Mouse (Mus musculus) forebrain, embryonic 14.5 days (tissue): Measurements from ENCODE around the gene Gramd1c. TPM values are rescaled to one million over a fixed set of nuclear protein-coding genes. Genes with fewer than 3 reads are reported as not detected.

Source experiments
- ATAC-seq: fragments of 200-750 bp; cut with Nextera tagmentation; 2 replicates; pipeline ENCODE4 v1.8.0; 2017; ENCODE audit warnings: mild to moderate bottlenecking, moderate library complexity
- DNase-seq: peaks from one replicate; pipeline ENCODE4 v3.0.0-alpha.2; 2015; ENCODE audit warnings: low spot score
- H3K27ac ChIP-seq: fragments of 300-500 bp; sonication (generic); 2 replicates; pipeline ENCODE4 v1.5.1; 2014; ENCODE audit warnings: low read depth, mild to moderate bottlenecking, control low read depth, low read length, moderate library complexity
- H3K27me3 ChIP-seq: fragments of 300-500 bp; sonication (generic); replicated peaks from 2 replicates; pipeline ENCODE4 v1.6.1; 2014; ENCODE audit warnings: low read length, control low read depth, mixed read lengths; ENCODE audit not compliant: control insufficient read depth, insufficient read depth
- H3K36me3 ChIP-seq: fragments of 300-500 bp; sonication (generic); 2 replicates; pipeline ENCODE4 v1.6.1; 2014; ENCODE audit warnings: low read length, control low read depth; ENCODE audit not compliant: control insufficient read depth, insufficient read depth
- H3K4me1 ChIP-seq: fragments of 300-500 bp; sonication (generic); 2 replicates; pipeline ENCODE4 v1.6.1; 2014; ENCODE audit warnings: antibody characterized with exemption, low read length, control low read depth; ENCODE audit not compliant: control insufficient read depth, insufficient read depth
- H3K4me2 ChIP-seq: fragments of 300-500 bp; sonication (generic); 2 replicates; pipeline ENCODE4 v1.6.1; 2014; ENCODE audit warnings: mild to moderate bottlenecking, control low read depth, low read length
- H3K4me3 ChIP-seq: fragments of 300-500 bp; sonication (generic); 2 replicates; pipeline ENCODE4 v1.5.1; 2014; ENCODE audit warnings: low read depth, low read length, control low read depth
- H3K9ac ChIP-seq: fragments of 300-500 bp; sonication (generic); 2 replicates; pipeline ENCODE4 v1.6.1; 2014; ENCODE audit warnings: mild to moderate bottlenecking, low read length, control low read depth, moderate library complexity
- H3K9me3 ChIP-seq: fragments of 300-500 bp; sonication (generic); replicated peaks from 2 replicates; pipeline ENCODE4 v1.6.1; 2016; ENCODE audit warnings: low read length, control low read depth, mixed read lengths; ENCODE audit not compliant: control insufficient read depth
- WGBS: fragments of 180-500 bp; shearing (Covaris S2); extraction: QIAGEN DNeasy Blood & Tissue Kit; methylation state at CpG from one replicate; pipeline ENCODE4 v1.1.7; 2014; 5-methylcytosine and 5-hydroxymethylcytosine counted together
- polyA plus RNA-seq: library from polyadenylated mRNA; unstranded; fragments of >200 nt; fragmentation: Nextera tagmentation; extraction: Ambion mirVana; gene quantifications from 2 replicates; pipeline ENCODE4 v1.2.1, GENCODE M21; 2014

The Gramd1c gene
- 2.1 and 2.3 TPM in 2 replicates for polyA plus RNA-seq

GRCm38 (mm10) chr16:44063025-44063894 lies at the start of gene Gramd1c:
TSS of gene Gramd1c (minus strand) at chr16:44063345.
- 7% methylated on average over 35 of the region's 45 CpGs for WGBS
- Histone ChIP-seq H3K4me3 (peak within 1 kb of the TSS; percentile 53), H3K4me2 (peak within 1 kb of the TSS; percentile 65), H3K27ac (peak within 1 kb of the TSS; percentile 71), H3K27me3 (no peaks in the 10 kb centered on the region), H3K36me3 (no peaks in the 10 kb centered on the region), H3K9ac (peak within 1 kb of the TSS; percentile 71), H3K9me3 (no peaks in the 10 kb centered on the region), H3K4me1 (no peaks in the 10 kb centered on the region)
- DNase-seq (peak; percentile 91), ATAC-seq (peak; percentile 93)

GRCm38 (mm10) chr16:44109002-44109401 lies 45.9 kb upstream of the Gramd1c start:
- no peaks in the 10 kb centered on the region for H3K9me3 ChIP-seq
- no peaks in the 10 kb centered on the region for H3K27me3 ChIP-seq
- no peak overlapping the region for H3K27ac ChIP-seq
- H3K36me3 ChIP-seq, result peaks cover 65% of the 10 kb centered on the region
- ATAC-seq, result no peak
- no peak for DNase-seq
- 94% methylated on average over 4 of the region's 4 CpGs for WGBS
- no peak overlapping the region for H3K4me2 ChIP-seq
- H3K4me1 ChIP-seq, result no peaks in the 10 kb centered on the region
- H3K4me3 ChIP-seq, result no peak overlapping the region
- H3K9ac ChIP-seq, result no peak overlapping the region

DNA sequence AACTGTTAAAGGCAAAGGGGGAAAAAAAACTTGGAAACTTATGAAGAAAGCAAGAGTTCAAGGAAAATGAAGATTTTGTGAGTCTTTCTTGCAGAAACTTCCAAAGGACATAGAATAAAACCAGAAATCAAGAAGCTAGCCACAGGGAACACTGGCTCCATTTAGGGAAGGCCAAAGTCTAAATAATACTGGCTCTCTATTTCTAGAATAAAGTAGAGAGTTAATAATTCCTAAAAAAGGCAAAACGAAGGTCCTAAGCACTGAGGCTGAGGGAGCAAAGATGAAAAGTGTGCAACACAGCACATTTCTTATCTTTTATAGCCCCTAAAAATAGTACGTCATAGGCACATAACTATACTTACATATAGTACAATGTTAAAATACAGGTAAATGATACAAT lies 42.1 kb upstream of the Gramd1c start:
- no peak overlapping the region for H3K9ac ChIP-seq
- no peak overlapping the region for H3K27ac ChIP-seq
- no peaks in the 10 kb centered on the region for H3K9me3 ChIP-seq
- H3K4me1 ChIP-seq, result no peaks in the 10 kb centered on the region
- no peak overlapping the region for H3K4me2 ChIP-seq
- peaks cover 81% of the 10 kb centered on the region for H3K36me3 ChIP-seq
- H3K27me3 ChIP-seq, result no peaks in the 10 kb centered on the region
- DNase-seq, result no peak
- 97% methylated on average over 2 of the region's 2 CpGs for WGBS
- ATAC-seq, result no peak
- no peak overlapping the region for H3K4me3 ChIP-seq

- ATAC-seq (no peak), DNase-seq (no peak)
- Histone ChIP-seq H3K4me3 (no peak overlapping the region), H3K9ac (no peak overlapping the region), H3K36me3 (peaks cover 79% of the 10 kb centered on the region), H3K27me3 (no peaks in the 10 kb centered on the region), H3K9me3 (no peaks in the 10 kb centered on the region), H3K4me1 (no peaks in the 10 kb centered on the region), H3K27ac (no peak overlapping the region), H3K4me2 (no peak overlapping the region)
- 92% methylated on average over 18 of the region's 18 CpGs for WGBS
Observed at GRCm38 (mm10) chr16:44103806-44104766, 40.9 kb upstream of the Gramd1c start.

DNA sequence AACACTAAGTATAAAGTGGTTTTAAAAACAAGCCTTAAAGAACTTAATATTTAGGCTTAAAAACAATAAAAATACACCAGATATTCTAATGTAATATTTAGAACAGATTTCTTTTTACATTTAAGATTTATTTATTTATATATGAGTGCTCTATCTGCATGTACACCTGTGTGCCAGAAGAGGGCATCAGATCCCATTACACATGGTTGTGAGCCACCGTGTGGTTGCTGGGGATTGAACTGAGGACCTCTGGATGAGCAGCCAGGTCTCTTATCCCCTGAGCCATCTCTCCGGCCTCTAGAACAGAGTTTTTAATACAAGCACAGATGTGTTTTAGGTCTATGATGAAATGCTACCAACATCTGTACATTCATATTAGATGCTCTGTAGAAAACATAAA lies 39.8 kb upstream of the Gramd1c start:
- no peak for ATAC-seq
- Histone ChIP-seq H3K9ac (no peak overlapping the region), H3K4me3 (no peak overlapping the region), H3K36me3 (peaks cover 77% of the 10 kb centered on the region), H3K4me2 (no peak overlapping the region), H3K27me3 (no peaks in the 10 kb centered on the region), H3K9me3 (no peaks in the 10 kb centered on the region), H3K27ac (no peak overlapping the region), H3K4me1 (no peaks in the 10 kb centered on the region)
- DNase-seq, result no peak
- 93% methylated on average over 2 of the region's 2 CpGs for WGBS

- Histone ChIP-seq H3K9me3 (no peaks in the 10 kb centered on the region), H3K4me2 (no peak overlapping the region), H3K36me3 (peaks cover 76% of the 10 kb centered on the region), H3K27ac (no peak overlapping the region), H3K4me3 (no peak overlapping the region), H3K9ac (no peak overlapping the region), H3K27me3 (no peaks in the 10 kb centered on the region), H3K4me1 (no peaks in the 10 kb centered on the region)
- 95% methylated on average over 12 of the region's 12 CpGs for WGBS
- ATAC-seq (no peak), DNase-seq (no peak)
Observed at GRCm38 (mm10) chr16:44101181-44101710, 38.1 kb upstream of the Gramd1c start.

DNA sequence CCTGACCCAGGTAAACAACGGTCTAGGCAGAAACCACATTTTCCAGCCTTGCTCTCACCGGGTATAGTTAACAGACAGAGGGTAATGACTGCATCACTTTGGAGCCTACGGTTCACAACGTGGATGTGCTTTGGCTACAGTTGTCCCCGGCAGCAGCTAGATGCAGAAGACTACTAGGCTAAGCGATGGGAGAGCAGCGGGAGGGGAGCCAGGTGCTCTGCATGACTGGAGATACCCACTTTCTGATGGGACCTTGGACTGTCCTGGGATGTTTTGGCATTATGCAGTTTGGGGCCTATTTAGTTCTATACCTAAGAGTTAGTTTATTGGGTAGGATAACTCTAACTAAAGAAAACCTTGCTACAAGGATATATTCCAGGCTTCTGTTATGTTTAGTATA lies 36.2 kb upstream of the Gramd1c start:
- Histone ChIP-seq H3K9ac (no peak overlapping the region), H3K9me3 (no peaks in the 10 kb centered on the region), H3K27me3 (no peaks in the 10 kb centered on the region), H3K4me2 (no peak overlapping the region), H3K4me3 (no peak overlapping the region), H3K36me3 (peaks cover 83% of the 10 kb centered on the region), H3K27ac (no peak overlapping the region), H3K4me1 (no peaks in the 10 kb centered on the region)
- DNase-seq, result no peak
- WGBS, result 96% methylated on average over 7 of the region's 7 CpGs
- ATAC-seq, result no peak

DNA sequence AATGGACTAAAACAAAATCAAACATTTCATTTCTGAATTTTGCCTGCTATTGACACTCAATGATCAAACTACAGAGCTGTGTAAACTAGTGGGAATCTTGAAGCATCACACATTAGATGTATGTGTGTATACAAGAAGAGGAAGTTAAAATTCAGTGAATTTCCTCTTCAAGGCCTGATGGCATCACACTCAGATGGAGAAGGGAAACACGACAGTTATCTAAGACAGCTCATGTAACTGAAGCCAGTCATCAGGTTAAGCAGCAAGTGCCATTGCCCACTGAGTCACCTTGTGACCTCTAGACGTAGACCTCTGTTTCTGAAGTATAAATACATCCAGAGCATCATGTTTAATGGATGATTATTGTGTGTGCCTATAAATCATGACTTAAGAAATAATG lies 24.5 kb upstream of the Gramd1c start:
- H3K4me1 ChIP-seq, result no peaks in the 10 kb centered on the region
- ATAC-seq (no peak), DNase-seq (no peak)
- no peak overlapping the region for H3K27ac ChIP-seq
- H3K9ac ChIP-seq, result no peak overlapping the region
- no peak overlapping the region for H3K4me3 ChIP-seq
- 88% methylated on average over 2 of the region's 2 CpGs for WGBS
- H3K9me3 ChIP-seq, result no peaks in the 10 kb centered on the region
- H3K4me2 ChIP-seq, result no peak overlapping the region
- H3K36me3 ChIP-seq, result peaks cover 75% of the 10 kb centered on the region
- H3K27me3 ChIP-seq, result no peaks in the 10 kb centered on the region
